Mouse (Mus musculus) intestine, postnatal 0 days (tissue): ENCODE results near the gene St7. TPM values are rescaled to one million over a fixed set of nuclear protein-coding genes. Genes with fewer than 3 reads are reported as not detected.

Experiments used
- ATAC-seq: fragments of 200-750 bp; cut with Nextera tagmentation; 2 replicates; pipeline ENCODE4 v1.8.0; 2017; ENCODE audit warnings: mild to moderate bottlenecking, moderate TSS enrichment, moderate library complexity
- H3K27ac ChIP-seq: fragments of 300-500 bp; sonication (generic); 2 replicates; pipeline ENCODE4 v1.5.1; 2014; ENCODE audit warnings: mild to moderate bottlenecking, low read depth, low read length, moderate library complexity
- H3K27me3 ChIP-seq: fragments of 300-500 bp; sonication (generic); replicated peaks from 2 replicates; pipeline ENCODE4 v1.6.1; 2014; ENCODE audit warnings: low read length, mixed read lengths; ENCODE audit not compliant: control insufficient read depth, insufficient read depth
- H3K36me3 ChIP-seq: fragments of 300-500 bp; sonication (generic); 2 replicates; pipeline ENCODE4 v1.6.1; 2014; ENCODE audit warnings: mild to moderate bottlenecking, moderate library complexity; ENCODE audit not compliant: control insufficient read depth, insufficient read depth
- H3K4me1 ChIP-seq: fragments of 300-500 bp; sonication (generic); replicated peaks from 2 replicates; pipeline ENCODE4 v1.6.1; 2014; ENCODE audit warnings: antibody characterized with exemption, low read length, mixed read lengths; ENCODE audit not compliant: control insufficient read depth, insufficient read depth
- H3K4me2 ChIP-seq: fragments of 300-500 bp; sonication (generic); replicated peaks from 2 replicates; pipeline ENCODE4 v1.6.1; 2014; ENCODE audit warnings: low read depth, mild to moderate bottlenecking, moderate library complexity
- H3K4me3 ChIP-seq: fragments of 300-500 bp; sonication (generic); 2 replicates; pipeline ENCODE4 v1.5.1; 2014; ENCODE audit warnings: low read depth, low read length
- H3K9ac ChIP-seq: fragments of 300-500 bp; sonication (generic); 2 replicates; pipeline ENCODE4 v1.6.1; 2014; ENCODE audit warnings: mild to moderate bottlenecking, low read depth, low read length
- H3K9me3 ChIP-seq: fragments of 300-500 bp; sonication (generic); 2 replicates; pipeline ENCODE4 v1.6.1; 2016; ENCODE audit warnings: mixed run types; ENCODE audit not compliant: control insufficient read depth
- CTCF ChIP-seq: sonication (generic); IDR thresholded peaks from 2 replicates; pipeline ENCODE4 v1.5.1; 2016; ENCODE audit warnings: low read depth, mild to moderate bottlenecking, control low read depth, antibody characterized with exemption, moderate library complexity
- WGBS: fragments of 180-500 bp; shearing (Covaris S2); extraction: QIAGEN DNeasy Blood & Tissue Kit; methylation state at CpG from one replicate; pipeline ENCODE4 v1.1.7; 2014; 5-methylcytosine and 5-hydroxymethylcytosine counted together
- polyA plus RNA-seq: library from polyadenylated mRNA; unstranded; fragments of >200 nt; fragmentation: Nextera tagmentation; extraction: Ambion mirVana; gene quantifications from 2 replicates; pipeline ENCODE4 v1.2.1, GENCODE M21; 2015

St7 gene
- polyA plus RNA-seq, 1 experiment from 2014 or later, result 11.2 TPM

DNA sequence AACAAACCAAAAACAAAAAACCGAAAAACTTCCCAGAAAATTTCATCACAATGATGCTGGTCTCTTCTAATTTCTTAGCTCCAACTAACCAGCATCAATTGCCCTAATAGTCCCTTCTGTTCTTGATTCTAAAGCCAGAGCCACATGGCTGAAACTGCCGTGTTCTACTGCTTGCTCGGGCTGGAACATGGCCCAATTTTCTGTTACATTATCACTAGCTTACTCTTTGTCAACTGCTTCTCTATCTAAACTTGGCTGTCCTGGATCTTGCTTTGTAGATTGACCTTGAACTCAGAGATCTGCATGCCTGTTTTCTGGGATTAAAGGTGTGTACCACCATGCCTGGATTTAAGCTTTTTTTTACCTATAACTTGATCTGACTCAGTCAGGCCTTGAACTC, 13.2 kb downstream of the St7 start:
- ATAC-seq, result no peak

DNA sequence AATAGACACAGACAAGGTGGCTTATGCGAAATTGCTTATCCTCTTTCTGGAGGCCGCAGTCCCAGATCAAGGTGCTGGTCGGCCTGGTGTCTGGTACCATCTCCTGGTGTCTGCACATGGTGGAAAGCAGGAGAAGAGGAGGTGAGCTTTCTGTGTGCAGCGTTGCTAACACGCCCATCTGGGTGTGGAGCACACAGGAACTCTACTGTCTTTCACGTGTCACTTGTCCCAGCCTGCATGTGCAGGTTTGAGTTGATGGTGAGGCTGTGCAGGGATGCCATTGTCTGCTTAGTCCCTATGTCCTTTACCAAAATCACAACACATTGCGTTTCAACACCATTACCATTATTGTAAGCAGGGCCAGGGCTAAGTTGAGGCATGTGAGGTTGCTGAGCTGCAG, 26.2 kb downstream of the St7 start:
- Histone ChIP-seq H3K36me3 (no peaks in the 10 kb centered on the region), H3K27me3 (no peaks in the 10 kb centered on the region), H3K27ac (no peak overlapping the region), H3K4me3 (no peak overlapping the region), H3K4me1 (no peaks in the 10 kb centered on the region), H3K9ac (no peak overlapping the region), H3K4me2 (no peak overlapping the region), H3K9me3 (no peaks in the 10 kb centered on the region)
- 87% methylated on average over 7 of the region's 7 CpGs for WGBS
- ATAC-seq, result no peak
- no peak for TF ChIP-seq CTCF

More for the DNA sequence above, 13.2 kb downstream of the St7 start:
- Histone ChIP-seq H3K9ac (no peak overlapping the region), H3K27ac (no peak overlapping the region), H3K4me2 (no peak overlapping the region), H3K4me3 (no peak overlapping the region), H3K27me3 (no peaks in the 10 kb centered on the region), H3K36me3 (no peaks in the 10 kb centered on the region), H3K4me1 (no peaks in the 10 kb centered on the region), H3K9me3 (no peaks in the 10 kb centered on the region)
- 83% methylated on average over 3 of the region's 3 CpGs for WGBS
- TF ChIP-seq CTCF, result no peak

GRCm38 (mm10) chr6:17719423-17719822, 26.7 kb downstream of the St7 start:
- H3K27ac ChIP-seq, result no peak overlapping the region
- no peaks in the 10 kb centered on the region for H3K36me3 ChIP-seq
- no peak for TF ChIP-seq CTCF
- H3K4me2 ChIP-seq, result no peak overlapping the region
- H3K4me3 ChIP-seq, result no peak overlapping the region
- no peak overlapping the region for H3K9ac ChIP-seq
- no peak for ATAC-seq
- H3K9me3 ChIP-seq, result no peaks in the 10 kb centered on the region
- H3K27me3 ChIP-seq, result no peaks in the 10 kb centered on the region
- WGBS, result 91% methylated on average over 5 of the region's 5 CpGs
- H3K4me1 ChIP-seq, result no peaks in the 10 kb centered on the region

- 68% methylated on average over 6 of the region's 6 CpGs for WGBS
- Histone ChIP-seq H3K27ac (no peak overlapping the region), H3K4me2 (no peak overlapping the region), H3K9ac (no peak overlapping the region), H3K4me3 (no peak overlapping the region), H3K27me3 (no peaks in the 10 kb centered on the region), H3K36me3 (no peaks in the 10 kb centered on the region), H3K9me3 (no peaks in the 10 kb centered on the region), H3K4me1 (no peaks in the 10 kb centered on the region)
- ATAC-seq, result no peak
- no peak for TF ChIP-seq CTCF
Observed at GRCm38 (mm10) chr6:17720022-17720421, 27.3 kb downstream of the St7 start.

- no peak for ATAC-seq
- TF ChIP-seq CTCF, result no peak
- WGBS, result 76% methylated on average over 5 of the region's 5 CpGs
- Histone ChIP-seq H3K36me3 (no peaks in the 10 kb centered on the region), H3K27ac (no peak overlapping the region), H3K4me2 (no peak overlapping the region), H3K4me3 (no peak overlapping the region), H3K27me3 (no peaks in the 10 kb centered on the region), H3K4me1 (no peaks in the 10 kb centered on the region), H3K9me3 (no peaks in the 10 kb centered on the region), H3K9ac (no peak overlapping the region)
Observed at GRCm38 (mm10) chr6:17721706-17722105, 29.0 kb downstream of the St7 start.

DNA sequence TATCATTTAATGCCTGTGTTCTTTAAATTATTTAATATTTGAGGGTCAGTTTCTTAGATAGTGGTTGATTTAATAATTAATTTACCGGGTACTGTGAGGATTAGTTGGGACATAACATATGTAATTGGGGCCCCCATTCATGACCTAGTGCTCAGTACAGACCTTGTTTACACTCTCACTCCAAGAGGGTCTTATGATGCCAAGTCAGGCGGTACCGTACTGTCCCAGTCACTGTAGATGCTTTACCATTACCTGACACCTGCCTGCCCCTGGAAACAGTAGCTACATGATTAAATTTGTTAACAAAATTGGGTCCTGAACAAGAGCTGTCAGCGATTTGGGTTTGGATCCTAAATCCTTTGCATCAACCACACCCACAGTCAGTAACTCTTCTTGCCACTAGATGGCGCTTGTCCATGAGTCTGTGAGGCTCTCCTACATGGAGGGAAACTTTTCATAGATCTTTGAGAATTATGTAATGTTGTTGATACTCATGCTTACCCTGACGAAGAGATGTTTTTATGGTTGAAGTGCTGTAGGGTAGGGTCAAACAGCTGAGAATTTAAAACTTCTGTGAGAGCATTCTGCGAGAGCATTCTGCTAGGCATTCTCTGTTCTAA, 33.2 kb downstream of the St7 start:
- Histone ChIP-seq H3K9me3 (no peaks in the 10 kb centered on the region), H3K27me3 (no peaks in the 10 kb centered on the region), H3K4me3 (no peak overlapping the region), H3K36me3 (no peaks in the 10 kb centered on the region), H3K4me1 (no peaks in the 10 kb centered on the region), H3K9ac (no peak overlapping the region), H3K27ac (no peak overlapping the region), H3K4me2 (peak overlapping the region; percentile 35; the same call in 1 of the 2 replicates)
- peak; percentile 10; the same call in 1 of the 2 replicates for ATAC-seq
- 39% methylated on average over 7 of the region's 7 CpGs for WGBS
- peak; percentile 94 for TF ChIP-seq CTCF

DNA sequence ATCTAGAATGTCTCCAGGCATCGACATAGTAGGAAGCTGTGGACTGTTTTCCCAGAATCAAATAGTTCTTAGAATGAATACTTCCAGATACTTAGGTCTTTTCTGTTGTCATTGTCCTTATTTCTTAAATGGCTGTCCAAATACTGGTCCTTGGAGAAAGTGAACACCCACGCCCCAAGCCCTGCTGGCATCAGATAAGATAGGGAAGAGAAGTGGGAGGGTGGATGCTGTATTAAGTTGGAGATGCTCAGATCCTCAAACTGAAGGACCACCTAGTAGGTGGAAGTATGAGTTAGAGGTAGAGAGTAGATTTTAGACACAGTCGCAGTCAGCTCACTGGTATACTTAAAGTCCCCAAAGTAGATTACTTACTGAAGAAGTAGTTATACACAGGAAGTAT, 34.5 kb downstream of the St7 start:
- no peak overlapping the region for H3K9ac ChIP-seq
- no peak for TF ChIP-seq CTCF

More for the DNA sequence above, 34.5 kb downstream of the St7 start:
- H3K27me3 ChIP-seq, result no peaks in the 10 kb centered on the region
- no peaks in the 10 kb centered on the region for H3K9me3 ChIP-seq
- H3K27ac ChIP-seq, result no peak overlapping the region
- 75% methylated on average over 3 of the region's 3 CpGs for WGBS
- H3K4me2 ChIP-seq, result no peak overlapping the region
- no peak for ATAC-seq
- no peak overlapping the region for H3K4me3 ChIP-seq
- H3K4me1 ChIP-seq, result no peaks in the 10 kb centered on the region
- no peaks in the 10 kb centered on the region for H3K36me3 ChIP-seq
